Mouse (Mus musculus) gastrocnemius, adult 2 months (tissue): ENCODE measurements around the gene Cyth1. TPM values are rescaled to one million over a fixed set of nuclear protein-coding genes. Genes with fewer than 3 reads are reported as not detected.

ENCODE experiments used
- DNase-seq: peaks from one replicate; pipeline ENCODE4 v3.0.0; 2022
- H3K27ac ChIP-seq: fragments of 200-600 bp; 2 replicates; pipeline ENCODE4 v1.8.1; 2022; ENCODE audit warnings: mild to moderate bottlenecking
- H3K4me3 ChIP-seq: fragments of 200-600 bp; 2 replicates; pipeline ENCODE4 v1.8.1; 2022; ENCODE audit warnings: mild to moderate bottlenecking, moderate library complexity
- CTCF ChIP-seq: fragments of 200-600 bp; IDR thresholded peaks from 2 replicates; pipeline ENCODE4 v1.8.1; 2022; ENCODE audit warnings: antibody characterized with exemption, mild to moderate bottlenecking, moderate library complexity
- intact Hi-C: fragments of 180-260 bp; cut with DNase I; formaldehyde crosslinking; loops from one replicate; pipeline ENCODE4 v1.15.1; 2025
- total RNA-seq, 2 experiments: library from RNA; stranded (reverse); gene quantifications; 2 replicates each; pipeline ENCODE4 v1.2.3; 2021

Cyth1 gene
- total RNA-seq, 2 experiments from 2014 or later, result 28.6 to 49.6 TPM

- Histone ChIP-seq H3K27ac (no peak overlapping the region), H3K4me3 (no peak overlapping the region)
- TF ChIP-seq CTCF, result peak; percentile 48
- intact Hi-C loops, result no loop called here
- DNase-seq, result no peak
These were observed 157.3 kb downstream of the Cyth1 start for GRCm38 (mm10) chr11:118091002-118091670.

- TF ChIP-seq CTCF, result no peak
- intact Hi-C loops, result loop anchor here (10.0 kb wide), 1 partner anchor 286 kb away; no protein-coding TSS in a partner anchor
- no peak overlapping the region for H3K4me3 ChIP-seq
- no peak for DNase-seq
- no peak overlapping the region for H3K27ac ChIP-seq
These were observed 159.5 kb downstream of the Cyth1 start for GRCm38 (mm10) chr11:118088896-118089295.

DNA sequence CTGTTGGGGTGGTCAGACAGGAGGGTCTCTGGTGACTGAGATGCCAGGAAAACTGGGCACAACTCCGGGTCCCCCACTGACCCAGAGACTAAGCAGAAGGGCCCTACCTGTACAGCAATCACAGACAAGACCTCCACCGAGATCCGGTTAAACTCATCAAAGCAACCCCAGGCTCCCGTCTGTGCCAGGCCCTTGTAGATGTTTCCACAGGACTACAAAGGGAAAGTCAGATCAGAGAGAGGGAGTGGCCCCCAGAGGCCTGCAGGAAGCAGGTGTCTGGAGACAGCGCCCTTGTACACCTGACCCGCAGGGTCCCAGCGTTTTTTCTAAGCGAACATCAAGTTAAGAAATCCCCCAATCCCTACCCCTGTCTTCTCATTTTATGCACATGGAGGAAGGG lies 162.4 kb downstream of the Cyth1 start:
- Histone ChIP-seq H3K4me3 (no peak overlapping the region), H3K27ac (no peak overlapping the region)
- TF ChIP-seq CTCF, result no peak
- intact Hi-C loops, result loop anchor here (2.0 to 10.0 kb wide), 2 partner anchors 17 to 289 kb away; no protein-coding TSS in a partner anchor
- DNase-seq, result no peak

- no peak overlapping the region for H3K27ac ChIP-seq
- no peak overlapping the region for H3K4me3 ChIP-seq
- DNase-seq, result no peak
- TF ChIP-seq CTCF, result no peak
- intact Hi-C loops, result loop anchor here (2.0 to 10.0 kb wide), 2 partner anchors 18 to 290 kb away; no protein-coding TSS in a partner anchor
These were observed 163.2 kb downstream of the Cyth1 start for GRCm38 (mm10) chr11:118085176-118085575.

DNA sequence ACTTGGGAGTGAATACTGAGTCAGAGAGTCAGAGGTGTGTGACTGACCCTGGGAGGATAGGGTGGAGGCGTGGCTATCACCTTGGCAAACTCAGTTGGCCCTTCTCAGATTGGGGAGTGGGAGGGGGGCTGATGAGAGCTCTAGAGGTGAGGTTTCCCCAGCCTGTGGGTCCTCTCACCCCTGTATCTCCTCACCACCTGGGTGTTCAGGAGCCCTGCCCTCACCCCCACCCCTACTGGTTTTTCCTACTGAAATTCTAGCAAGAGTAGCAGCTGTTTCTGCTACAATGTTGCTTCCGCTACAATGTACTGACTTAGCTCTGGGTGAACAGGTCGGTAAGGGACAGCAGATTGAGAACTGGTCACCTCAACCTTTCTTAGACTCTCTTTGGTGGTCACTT lies 164.1 kb downstream of the Cyth1 start:
- Histone ChIP-seq H3K27ac (no peak overlapping the region), H3K4me3 (no peak overlapping the region)
- TF ChIP-seq CTCF, result no peak
- no peak for DNase-seq
- intact Hi-C loops, result loop anchor here (2.0 to 10.0 kb wide), 2 partner anchors 19 to 291 kb away; no protein-coding TSS in a partner anchor

DNA sequence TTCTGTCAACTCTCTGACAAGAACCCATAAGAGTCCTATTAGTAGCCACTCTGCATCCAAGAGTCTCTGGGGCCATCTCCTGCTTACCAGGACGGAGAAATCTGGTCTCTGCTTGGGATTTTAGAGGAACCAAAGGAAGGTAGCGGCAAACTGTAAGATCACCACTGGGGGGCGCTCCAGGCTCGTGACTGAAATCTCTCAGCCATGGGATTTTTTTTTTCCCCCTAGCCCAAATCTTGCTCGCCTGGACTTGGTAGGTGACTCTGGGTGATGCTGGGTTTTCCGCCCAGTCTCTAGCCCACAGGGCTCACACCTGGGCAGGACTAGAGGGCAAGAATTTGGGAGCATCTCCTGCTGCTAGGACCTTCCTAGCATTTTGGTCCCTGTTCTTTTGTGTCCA lies 164.6 kb downstream of the Cyth1 start:
- DNase-seq, result peak; percentile 73
- TF ChIP-seq CTCF, result peak; percentile 84
- intact Hi-C loops, result loop anchor here (2.0 to 10.0 kb wide), 2 partner anchors 19 to 291 kb away; no protein-coding TSS in a partner anchor
- Histone ChIP-seq H3K4me3 (no peak overlapping the region), H3K27ac (no peak overlapping the region)

DNA sequence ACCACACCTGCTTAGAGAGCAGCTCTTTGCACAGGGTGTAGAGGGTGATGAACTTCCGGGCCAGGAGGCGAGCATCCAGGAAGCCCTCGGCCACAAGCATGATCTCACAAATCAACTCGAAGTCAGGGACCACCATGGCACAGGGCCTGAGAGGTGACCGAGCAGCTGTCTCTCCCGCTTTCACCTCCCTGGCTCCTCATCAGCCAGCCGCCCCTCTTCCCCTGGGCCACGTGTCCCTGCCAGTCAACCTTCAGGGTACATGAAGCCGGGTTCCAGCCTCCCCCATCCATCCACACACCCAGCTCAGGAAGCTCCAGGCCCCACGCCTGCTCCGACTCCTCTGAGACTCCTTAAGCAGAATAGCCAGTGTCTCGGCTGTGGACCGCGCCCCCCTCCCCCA lies 166.1 kb downstream of the Cyth1 start:
- H3K4me3 ChIP-seq, result no peak overlapping the region
- TF ChIP-seq CTCF, result no peak
- intact Hi-C loops, result loop anchor here (10.0 kb wide), 1 partner anchor 293 kb away; no protein-coding TSS in a partner anchor
- no peak for DNase-seq
- H3K27ac ChIP-seq, result no peak overlapping the region

Other genes starting within 250 kb of the Cyth1 start
- under 1 TPM; 0.05 to 0.06 TPM for gene Dnah17, start 118.0 kb downstream of the Cyth1 start, total RNA-seq
- gene Usp36, start 41.7 kb upstream of the Cyth1 start, total RNA-seq, result 10 to 100 TPM; 15.7 to 17.4 TPM
- 1 to 10 TPM; 1.0 to 1.1 TPM for gene Cep295nl, start 93.9 kb upstream of the Cyth1 start, total RNA-seq
- gene Timp2, start 107.1 kb upstream of the Cyth1 start, total RNA-seq, result 100 to 1,000 TPM in 1 of 2 experiments, 10 to 100 TPM in 1; 70.1 to 115 TPM
- 10 to 100 TPM; 12.0 to 17.0 TPM for gene Lgals3bp, start 153.5 kb upstream of the Cyth1 start, total RNA-seq
- gene Cant1, start 170.5 kb upstream of the Cyth1 start, total RNA-seq, result 10 to 100 TPM; 10.7 to 11.6 TPM
- 10 to 100 TPM in 1 of 2 experiments, 1 to 10 TPM in 1; 7.9 to 12.6 TPM for gene C1qtnf1, start 179.6 kb upstream of the Cyth1 start, total RNA-seq
- 1 to 10 TPM; 4.3 to 6.2 TPM for gene Engase, start 228.2 kb upstream of the Cyth1 start, total RNA-seq